Mouse (Mus musculus) stomach, postnatal 0 days (tissue): ENCODE data around the gene Cyp1a1. TPM values are rescaled to one million over a fixed set of nuclear protein-coding genes. Genes with fewer than 3 reads are reported as not detected.
A peak's percentile ranks its signal among the peaks of the same experiment; 100 is the strongest.

Experiments used
- ATAC-seq: fragments of 200-750 bp; cut with Nextera tagmentation; 2 replicates; pipeline ENCODE4 v1.8.0; 2017; ENCODE audit not compliant: low FRiP score, low TSS enrichment
- DNase-seq: peaks from one replicate; pipeline ENCODE4 v3.0.0-alpha.2; 2016; ENCODE audit warnings: low spot score
- H3K27ac ChIP-seq: fragments of 300-500 bp; sonication (generic); replicated peaks from 2 replicates; pipeline ENCODE4 v1.5.1; 2014; ENCODE audit warnings: mild to moderate bottlenecking, control low read depth
- H3K27me3 ChIP-seq: fragments of 300-500 bp; sonication (generic); 2 replicates; pipeline ENCODE4 v1.6.1; 2014; ENCODE audit warnings: low read length; ENCODE audit not compliant: control insufficient read depth, insufficient read depth
- H3K36me3 ChIP-seq: fragments of 300-500 bp; sonication (generic); 2 replicates; pipeline ENCODE4 v1.6.1; 2014; ENCODE audit warnings: low read length, mixed read lengths; ENCODE audit not compliant: control insufficient read depth, insufficient read depth
- H3K4me1 ChIP-seq: fragments of 300-500 bp; sonication (generic); replicated peaks from 2 replicates; pipeline ENCODE4 v1.6.1; 2014; ENCODE audit warnings: antibody characterized with exemption; ENCODE audit not compliant: control insufficient read depth, insufficient read depth
- H3K4me2 ChIP-seq: fragments of 300-500 bp; sonication (generic); replicated peaks from 2 replicates; pipeline ENCODE4 v1.6.1; 2014; ENCODE audit warnings: low read depth, mild to moderate bottlenecking, control low read depth, moderate library complexity
- H3K4me3 ChIP-seq: fragments of 300-500 bp; sonication (generic); 2 replicates; pipeline ENCODE4 v1.5.1; 2014; ENCODE audit warnings: low read depth, low read length, control low read depth
- H3K9ac ChIP-seq: fragments of 300-500 bp; sonication (generic); 2 replicates; pipeline ENCODE4 v1.6.1; 2014; ENCODE audit warnings: mild to moderate bottlenecking, low read length, control low read depth, mixed read lengths
- H3K9me3 ChIP-seq: fragments of 300-500 bp; sonication (generic); 2 replicates; pipeline ENCODE4 v1.6.1; 2016; ENCODE audit warnings: low read length; ENCODE audit not compliant: control insufficient read depth
- CTCF ChIP-seq: IDR thresholded peaks from 2 replicates; pipeline ENCODE4 v1.5.1; 2016; ENCODE audit warnings: antibody characterized with exemption, low read depth, mild to moderate bottlenecking, moderate library complexity
- EP300 ChIP-seq: optimal IDR thresholded peaks from 2 replicates; pipeline ENCODE3; 2016; ENCODE audit warnings: antibody characterized with exemption
- WGBS: fragments of 180-500 bp; shearing (Covaris S2); extraction: QIAGEN DNeasy Blood & Tissue Kit; methylation state at CpG from one replicate; pipeline ENCODE4 v1.1.7; 2014; 5-methylcytosine and 5-hydroxymethylcytosine counted together
- polyA plus RNA-seq: library from polyadenylated mRNA; unstranded; fragments of >200 nt; fragmentation: Nextera tagmentation; extraction: Ambion mirVana; gene quantifications from 2 replicates; pipeline ENCODE4 v1.2.1, GENCODE M21; 2015

The Cyp1a1 gene
- polyA plus RNA-seq, 1 experiment from 2014 or later: 0.11 TPM

DNA sequence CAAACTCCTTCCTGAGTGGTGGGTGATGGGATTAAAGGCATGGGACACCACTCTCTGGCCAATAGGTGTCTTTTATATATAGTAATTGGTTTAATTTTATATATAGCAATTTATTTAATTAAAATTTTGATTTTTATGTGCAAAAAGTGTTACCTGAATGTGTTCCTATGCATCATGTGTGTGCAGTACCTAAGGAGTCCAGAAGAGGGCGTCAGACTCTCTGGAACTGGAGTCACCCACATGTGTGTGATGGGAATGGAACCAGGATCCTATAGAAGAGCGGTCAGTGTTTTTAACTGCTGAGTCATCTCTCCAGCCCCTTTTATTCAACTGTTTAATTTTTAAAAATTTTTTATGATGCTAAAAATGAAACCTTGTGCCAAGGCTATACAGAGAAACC, 24.5 kb downstream of the Cyp1a1 start:
- H3K4me2 ChIP-seq: no peak overlapping the region
- no peaks in the 10 kb centered on the region for H3K27me3 ChIP-seq
- H3K4me3 ChIP-seq: no peak overlapping the region
- H3K4me1 ChIP-seq: no peaks in the 10 kb centered on the region
- peaks cover 12% of the 10 kb centered on the region; the same call in 1 of the 2 replicates for H3K36me3 ChIP-seq
- WGBS: 74% methylated on average over 2 of the region's 2 CpGs
- no peak for DNase-seq
- ATAC-seq: no peak
- no peak for TF ChIP-seq EP300
- TF ChIP-seq CTCF: peak; percentile 55
- no peak overlapping the region for H3K9ac ChIP-seq
- H3K27ac ChIP-seq: no peak overlapping the region
- H3K9me3 ChIP-seq: no peaks in the 10 kb centered on the region

- Histone ChIP-seq H3K9ac (no peak overlapping the region), H3K27ac (no peak overlapping the region), H3K27me3 (no peaks in the 10 kb centered on the region), H3K36me3 (peaks cover 17% of the 10 kb centered on the region), H3K4me1 (0 out of 2 replicates have a peak, but pooled peaks cover 3% of the 10 kb centered on the region), H3K4me2 (no peak overlapping the region), H3K9me3 (no peaks in the 10 kb centered on the region), H3K4me3 (no peak overlapping the region)
- ATAC-seq: no peak
- TF ChIP-seq EP300 (no peak), CTCF (no peak)
- DNase-seq: no peak
- WGBS: 93% methylated on average over 7 of the region's 7 CpGs
Measured at GRCm38 (mm10) chr9:57718408-57718807, 30.7 kb downstream of the Cyp1a1 start.

- H3K9ac ChIP-seq: no peak overlapping the region
- WGBS: 81% methylated on average over 3 of the region's 3 CpGs
- ATAC-seq: no peak
- H3K36me3 ChIP-seq: peaks cover 11% of the 10 kb centered on the region
- no peak overlapping the region for H3K4me2 ChIP-seq
- no peak overlapping the region for H3K27ac ChIP-seq
- no peaks in the 10 kb centered on the region for H3K9me3 ChIP-seq
- H3K27me3 ChIP-seq: no peaks in the 10 kb centered on the region
- H3K4me3 ChIP-seq: no peak overlapping the region
- DNase-seq: no peak
- 0 out of 2 replicates have a peak, but pooled peaks cover 3% of the 10 kb centered on the region for H3K4me1 ChIP-seq
- no peak for TF ChIP-seq EP300
- no peak for TF ChIP-seq CTCF
Measured at GRCm38 (mm10) chr9:57720736-57721135, 33.0 kb downstream of the Cyp1a1 start.

DNA sequence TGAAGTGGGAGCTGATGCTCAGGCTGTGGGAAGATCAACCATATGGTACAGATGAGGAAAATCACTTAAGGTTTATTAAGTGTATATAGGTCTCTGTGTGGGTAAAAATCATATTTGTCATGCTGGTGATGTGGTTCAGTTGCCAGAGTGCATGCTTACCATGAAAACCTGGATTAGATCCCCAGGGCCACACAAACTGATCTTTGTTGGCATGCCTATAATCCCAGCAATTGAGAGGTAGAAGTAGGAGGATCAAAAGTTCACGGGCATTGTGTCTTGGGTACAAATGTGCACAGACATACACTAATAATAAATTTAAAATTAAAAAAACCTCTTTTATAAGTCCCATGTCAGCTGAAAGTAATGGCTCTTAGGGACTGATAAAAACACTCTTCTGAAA, 34.6 kb downstream of the Cyp1a1 start:
- H3K27ac ChIP-seq: no peak overlapping the region
- WGBS: 72% methylated on average over 1 of the region's 1 CpGs
- peaks cover 6% of the 10 kb centered on the region for H3K36me3 ChIP-seq
- H3K4me1 ChIP-seq: 0 out of 2 replicates have a peak, but pooled peaks cover 3% of the 10 kb centered on the region
- no peak overlapping the region for H3K4me3 ChIP-seq
- no peaks in the 10 kb centered on the region for H3K9me3 ChIP-seq
- H3K4me2 ChIP-seq: no peak overlapping the region
- H3K9ac ChIP-seq: no peak overlapping the region
- H3K27me3 ChIP-seq: no peaks in the 10 kb centered on the region
- DNase-seq (no peak), ATAC-seq (no peak)
- TF ChIP-seq CTCF (no peak), EP300 (no peak)

DNA sequence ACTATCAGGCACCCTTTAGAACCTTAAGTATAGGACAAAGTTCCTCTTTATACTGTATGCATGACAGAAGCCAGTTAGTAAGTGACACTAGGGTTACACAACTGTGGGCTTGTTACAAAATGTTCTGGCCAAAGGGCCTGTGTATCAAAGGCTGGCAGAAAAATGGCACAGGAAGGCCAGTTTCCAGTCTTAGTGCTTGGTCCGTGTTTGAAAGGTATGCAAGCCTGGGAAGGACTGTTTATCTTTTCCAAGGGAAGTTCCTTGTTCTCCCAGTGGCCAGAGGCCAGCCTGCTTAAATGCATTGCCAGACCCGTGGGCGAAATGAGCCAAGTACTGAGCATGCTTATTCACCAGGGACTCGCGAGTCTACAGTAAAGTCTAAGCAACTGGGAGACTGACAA, 35.6 kb downstream of the Cyp1a1 start:
- TF ChIP-seq EP300: no peak
- no peak for TF ChIP-seq CTCF
- Histone ChIP-seq H3K9ac (0 out of 2 replicates have a peak overlapping the region, but pooled peaks have one; percentile 23), H3K4me2 (no peak overlapping the region), H3K9me3 (no peaks in the 10 kb centered on the region), H3K4me1 (0 out of 2 replicates have a peak, but pooled peaks cover 3% of the 10 kb centered on the region), H3K27me3 (no peaks in the 10 kb centered on the region), H3K4me3 (no peak overlapping the region), H3K27ac (0 out of 2 replicates have a peak overlapping the region, but pooled peaks have one; percentile 18), H3K36me3 (peaks cover 4% of the 10 kb centered on the region)
- DNase-seq (peak; percentile 37), ATAC-seq (peak; percentile 32; the same call in 1 of the 2 replicates)
- WGBS: 34% methylated on average over 5 of the region's 5 CpGs

DNA sequence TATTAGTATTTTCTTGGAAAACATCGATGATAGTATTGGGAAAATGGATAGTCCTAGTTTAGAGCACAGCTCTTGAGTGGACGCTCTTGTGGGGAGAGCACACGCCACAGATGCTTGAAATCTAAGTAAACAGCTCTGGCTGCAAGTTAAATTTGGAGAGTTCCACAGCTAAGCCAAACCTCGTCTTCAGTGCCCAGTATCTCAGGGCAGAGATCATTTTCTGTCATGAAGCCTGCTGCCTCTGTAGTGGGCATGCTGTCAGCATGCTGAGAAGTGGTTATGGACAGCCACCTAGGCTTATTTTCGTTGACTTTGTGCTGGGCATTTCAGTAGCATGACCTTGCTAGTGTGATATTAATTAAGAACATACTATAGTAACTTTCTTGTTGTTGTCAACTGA, 36.1 kb downstream of the Cyp1a1 start:
- H3K36me3 ChIP-seq: peaks cover 3% of the 10 kb centered on the region; the same call in 1 of the 2 replicates
- H3K27ac ChIP-seq: no peak overlapping the region
- no peak for DNase-seq
- WGBS: 64% methylated on average over 5 of the region's 5 CpGs
- H3K4me3 ChIP-seq: no peak overlapping the region
- no peaks in the 10 kb centered on the region for H3K9me3 ChIP-seq
- H3K4me1 ChIP-seq: 0 out of 2 replicates have a peak, but pooled peaks cover 3% of the 10 kb centered on the region
- no peak for ATAC-seq
- no peak overlapping the region for H3K9ac ChIP-seq
- H3K27me3 ChIP-seq: no peaks in the 10 kb centered on the region
- TF ChIP-seq EP300 (no peak), CTCF (no peak)
- no peak overlapping the region for H3K4me2 ChIP-seq
